Mouse (Mus musculus) liver, adult 2 months (tissue): ENCODE results near the gene Nde1. TPM values are rescaled to one million over a fixed set of nuclear protein-coding genes. Genes with fewer than 3 reads are reported as not detected.
A peak's percentile ranks its signal among the peaks of the same experiment; 100 is the strongest.

Experiments used
- DNase-seq: peaks from one replicate; pipeline ENCODE4 v3.0.0-alpha.2; 2011; ENCODE audit warnings: low read depth, low spot score; ENCODE audit errors: extremely low read depth
- H3K27ac ChIP-seq: fragments of 200-500 bp; replicated peaks from 2 replicates; pipeline ENCODE4 v1.5.1; 2012; ENCODE audit warnings: low read depth, mild to moderate bottlenecking, control low read depth, inconsistent platforms, low read length; ENCODE audit not compliant: insufficient read depth
- H3K27me3 ChIP-seq: fragments of 200-500 bp; 2 replicates; pipeline ENCODE4 v1.6.1; 2012; ENCODE audit warnings: mild to moderate bottlenecking, moderate library complexity, low read length, inconsistent platforms; ENCODE audit not compliant: control insufficient read depth, insufficient read depth
- H3K36me3 ChIP-seq: fragments of 200-500 bp; 2 replicates; pipeline ENCODE4 v1.6.1; 2012; ENCODE audit warnings: low read length, inconsistent platforms; ENCODE audit not compliant: control insufficient read depth, insufficient read depth
- H3K4me1 ChIP-seq: fragments of 200-500 bp; 2 replicates; pipeline ENCODE4 v1.6.1; 2011; ENCODE audit warnings: low read length; ENCODE audit not compliant: control insufficient read depth, insufficient read depth
- H3K4me3 ChIP-seq: fragments of 200-500 bp; 2 replicates; pipeline ENCODE4 v1.5.1; 2011; ENCODE audit warnings: low read depth, mild to moderate bottlenecking, control low read depth, low read length, moderate library complexity; ENCODE audit not compliant: insufficient read depth
- H3K79me2 ChIP-seq: fragments of 200-500 bp; 2 replicates; pipeline ENCODE4 v1.6.1; 2012; ENCODE audit warnings: inconsistent platforms, mild to moderate bottlenecking, low read length, moderate library complexity; ENCODE audit not compliant: control insufficient read depth, insufficient read depth
- H3K9ac ChIP-seq: fragments of 200-500 bp; 2 replicates; pipeline ENCODE4 v1.6.1; 2012; ENCODE audit warnings: low read depth, mild to moderate bottlenecking, control low read depth, inconsistent platforms, low read length
- CTCF ChIP-seq: fragments of 200-500 bp; IDR thresholded peaks from 2 replicates; pipeline ENCODE4 v1.5.1; 2011; ENCODE audit warnings: low read depth, low read length, control low read depth
- POLR2A ChIP-seq: fragments of 200-500 bp; IDR thresholded peaks from 2 replicates; pipeline ENCODE4 v1.6.1; 2011; ENCODE audit warnings: low read length, control low read depth; ENCODE audit not compliant: insufficient read depth; ENCODE audit errors: extremely low read depth
- WGBS: fragments of 180-500 bp; shearing (Covaris S2); methylation state at CpG from one replicate; pipeline ENCODE4 v1.1.7; 2018; 5-methylcytosine and 5-hydroxymethylcytosine counted together
- polyA plus RNA-seq: library from polyadenylated mRNA; depleted of rRNA; stranded (reverse); fragments of >200 nt; gene quantifications from 2 replicates; pipeline ENCODE4 v1.2.3, GENCODE M21; 2012
- total RNA-seq: library from RNA; depleted of rRNA; stranded (reverse); fragments of >200 nt; gene quantifications from 2 replicates; pipeline ENCODE4 v1.2.3, GENCODE M21; 2014

Nde1 gene
- total and polyA plus RNA-seq, 2 experiments: 9.4 to 14.4 TPM

DNA sequence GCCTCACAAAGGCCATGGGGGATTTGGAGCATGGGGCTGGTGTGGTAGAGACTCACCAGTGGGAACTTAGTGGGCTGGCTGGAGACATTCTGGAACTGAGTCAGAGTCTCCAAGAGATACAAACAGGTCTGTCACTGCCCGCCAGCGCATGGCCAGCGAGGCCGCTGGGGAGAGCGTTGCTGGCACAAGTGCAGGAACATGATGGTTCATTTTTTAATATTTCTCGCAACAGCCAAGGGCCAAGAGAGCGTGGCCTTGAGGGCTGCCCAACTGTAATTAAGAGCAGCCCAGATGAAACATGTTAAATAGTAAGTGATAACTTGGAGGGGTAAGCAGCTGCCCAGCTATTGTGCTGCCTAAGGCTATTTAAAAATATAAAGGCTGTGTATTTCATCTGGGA lies 38.4 kb upstream of the Nde1 start:
- no peak for TF ChIP-seq POLR2A
- no peak for TF ChIP-seq CTCF
- H3K4me3 ChIP-seq: no peak overlapping the region
- no peak overlapping the region for H3K27ac ChIP-seq
- no peak overlapping the region for H3K9ac ChIP-seq
- H3K4me1 ChIP-seq: no peaks in the 10 kb centered on the region
- no peaks in the 10 kb centered on the region for H3K79me2 ChIP-seq
- H3K27me3 ChIP-seq: no peaks in the 10 kb centered on the region
- WGBS: 95% methylated on average over 7 of the region's 7 CpGs
- DNase-seq: no peak
- H3K36me3 ChIP-seq: peaks cover 92% of the 10 kb centered on the region

DNA sequence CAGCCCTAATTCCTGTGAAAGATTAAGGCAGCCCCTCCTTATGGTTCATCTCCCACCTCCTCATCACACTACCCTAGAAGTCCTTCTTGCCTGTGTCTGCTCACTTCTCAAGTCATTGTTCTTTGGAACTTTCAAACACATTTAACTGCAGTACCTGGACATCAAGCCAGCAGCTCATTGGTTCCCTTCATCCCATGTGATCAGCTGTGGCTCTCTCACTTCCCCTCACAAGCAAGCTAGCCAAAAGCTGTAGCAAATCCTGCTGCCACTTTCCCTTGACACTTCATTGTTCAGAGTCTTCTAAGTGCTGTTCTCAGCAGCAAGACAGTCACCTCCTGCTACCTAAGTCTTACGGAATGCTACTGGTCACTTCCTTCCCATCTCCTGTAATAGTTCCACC lies 37.8 kb upstream of the Nde1 start:
- Histone ChIP-seq H3K4me3 (no peak overlapping the region), H3K36me3 (peaks cover 93% of the 10 kb centered on the region), H3K27me3 (no peaks in the 10 kb centered on the region), H3K4me1 (no peaks in the 10 kb centered on the region), H3K79me2 (no peaks in the 10 kb centered on the region), H3K27ac (no peak overlapping the region), H3K9ac (no peak overlapping the region)
- WGBS: 90% methylated on average over 1 of the region's 1 CpGs
- TF ChIP-seq CTCF: no peak
- no peak for TF ChIP-seq POLR2A
- no peak for DNase-seq

DNA sequence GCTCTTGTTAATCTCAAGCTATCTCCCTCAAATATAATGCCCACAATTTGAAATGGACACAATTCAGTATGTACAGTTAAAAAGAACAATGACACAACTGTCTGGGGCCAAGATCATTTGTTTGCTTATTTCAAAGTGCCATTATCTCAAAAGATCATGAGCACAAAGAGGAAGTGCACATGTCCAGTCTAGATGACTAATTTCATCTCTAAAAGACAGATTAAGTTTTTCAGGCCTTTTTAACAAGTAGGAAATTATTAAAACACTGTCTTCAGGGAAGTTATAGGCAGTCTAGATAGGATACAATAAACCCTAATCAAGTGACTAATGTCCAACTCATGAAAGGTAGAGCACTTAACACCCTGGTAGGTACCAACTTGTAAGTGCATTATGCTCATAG lies 34.1 kb upstream of the Nde1 start:
- Histone ChIP-seq H3K9ac (no peak overlapping the region), H3K27ac (no peak overlapping the region), H3K4me1 (peaks cover 5% of the 10 kb centered on the region; the same call in 1 of the 2 replicates), H3K79me2 (no peaks in the 10 kb centered on the region), H3K27me3 (no peaks in the 10 kb centered on the region), H3K36me3 (peaks cover 78% of the 10 kb centered on the region), H3K4me3 (no peak overlapping the region)
- DNase-seq: no peak
- TF ChIP-seq CTCF (no peak), POLR2A (no peak)

DNA sequence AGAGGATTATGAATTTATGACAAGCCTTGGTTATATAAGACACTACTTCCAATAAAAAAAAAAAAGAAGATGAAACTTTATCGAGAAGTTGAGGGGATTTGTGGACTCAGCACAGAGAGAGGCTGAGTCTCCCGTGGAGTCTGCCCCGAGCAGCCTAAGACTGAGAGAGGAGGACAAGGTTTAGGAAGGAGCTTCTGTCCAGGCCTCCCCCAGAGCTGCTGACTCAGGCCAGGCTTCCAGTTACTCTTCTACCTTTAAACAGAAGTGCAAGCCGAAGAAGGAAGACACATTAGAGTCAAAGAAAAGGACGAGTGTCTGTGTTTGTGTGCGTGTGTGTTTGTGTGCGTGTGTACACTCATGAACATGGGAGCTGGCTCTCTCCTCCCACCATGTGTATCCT lies 32.3 kb upstream of the Nde1 start:
- H3K4me3 ChIP-seq: no peak overlapping the region
- WGBS: 86% methylated on average over 7 of the region's 7 CpGs
- no peaks in the 10 kb centered on the region for H3K79me2 ChIP-seq
- TF ChIP-seq CTCF: no peak
- TF ChIP-seq POLR2A: no peak
- no peak for DNase-seq
- H3K9ac ChIP-seq: no peak overlapping the region
- no peak overlapping the region; the same call in 1 of the 2 replicates for H3K27ac ChIP-seq
- no peaks in the 10 kb centered on the region for H3K27me3 ChIP-seq
- peaks cover 75% of the 10 kb centered on the region for H3K36me3 ChIP-seq
- H3K4me1 ChIP-seq: peaks cover 5% of the 10 kb centered on the region; the same call in 1 of the 2 replicates

DNA sequence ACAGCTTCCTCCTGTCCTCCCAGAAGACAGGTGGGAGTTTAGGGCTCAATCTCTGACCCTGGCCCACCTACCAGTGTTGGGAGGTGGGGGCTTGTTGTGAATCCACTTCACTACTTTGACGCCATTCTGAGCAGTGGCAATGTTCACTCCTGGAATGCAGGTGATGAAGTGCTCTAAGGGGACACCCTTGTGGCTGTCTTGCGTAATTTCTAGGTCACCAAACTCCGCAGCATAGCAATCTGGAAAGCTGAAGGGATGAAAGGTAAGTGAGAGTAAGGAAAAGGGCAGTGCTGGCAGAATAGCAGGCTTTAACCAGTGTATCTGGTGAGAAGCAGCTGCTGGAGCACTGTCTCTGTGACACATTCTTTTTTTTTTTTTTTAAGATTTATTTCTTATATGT lies 31.7 kb upstream of the Nde1 start:
- Histone ChIP-seq H3K79me2 (no peaks in the 10 kb centered on the region), H3K27me3 (no peaks in the 10 kb centered on the region), H3K27ac (peak overlapping the region; percentile 27), H3K4me1 (peaks cover 5% of the 10 kb centered on the region; the same call in 1 of the 2 replicates), H3K4me3 (no peak overlapping the region), H3K36me3 (peaks cover 75% of the 10 kb centered on the region), H3K9ac (no peak overlapping the region)
- 41% methylated on average over 3 of the region's 3 CpGs for WGBS
- TF ChIP-seq POLR2A (no peak), CTCF (no peak)
- peak; percentile 67 for DNase-seq

DNA sequence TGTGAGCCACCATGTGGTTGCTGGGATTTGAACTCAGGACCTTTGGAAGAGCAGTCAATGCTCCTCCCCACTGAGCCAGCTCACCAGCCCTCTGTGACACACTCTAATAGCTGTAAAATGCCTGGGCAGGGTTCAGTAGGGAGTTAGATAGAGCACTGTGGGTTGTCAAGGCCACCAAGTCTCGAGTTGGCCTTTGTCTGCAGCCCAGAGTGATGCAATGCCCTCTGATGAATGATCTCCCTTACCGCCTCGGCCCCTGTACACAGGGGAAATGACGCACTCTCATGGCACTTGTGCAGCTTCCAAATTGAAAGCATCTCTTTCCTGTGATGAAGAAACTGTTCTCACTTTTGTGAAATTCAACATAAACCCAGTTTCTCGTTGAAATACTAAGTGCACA lies 31.2 kb upstream of the Nde1 start:
- no peaks in the 10 kb centered on the region for H3K27me3 ChIP-seq
- peaks cover 77% of the 10 kb centered on the region for H3K36me3 ChIP-seq
- no peak overlapping the region for H3K9ac ChIP-seq
- 21% methylated on average over 5 of the region's 5 CpGs for WGBS
- H3K4me3 ChIP-seq: no peak overlapping the region
- TF ChIP-seq CTCF (no peak), POLR2A (no peak)
- no peaks in the 10 kb centered on the region for H3K79me2 ChIP-seq
- H3K4me1 ChIP-seq: peaks cover 5% of the 10 kb centered on the region; the same call in 1 of the 2 replicates
- peak; percentile 95 for DNase-seq
- H3K27ac ChIP-seq: peak overlapping the region; percentile 54
